Mouse (Mus musculus) brain, embryonic 14.5 days (tissue): Measurements from ENCODE around the gene Synpr.

Experiments used
- CTCF ChIP-seq: fragments of 200-500 bp; IDR thresholded peaks from 2 replicates; pipeline ENCODE4 v1.5.1; 2012; ENCODE audit warnings: inconsistent platforms, mild to moderate bottlenecking, moderate library complexity, borderline replicate concordance; ENCODE audit not compliant: insufficient read depth, insufficient read length; ENCODE audit errors: extremely low read depth
- POLR2A ChIP-seq: fragments of 200-500 bp; IDR thresholded peaks from 2 replicates; pipeline ENCODE4 v1.6.1; 2012; ENCODE audit warnings: mild to moderate bottlenecking, inconsistent platforms, borderline replicate concordance; ENCODE audit not compliant: poor library complexity, insufficient read depth, insufficient read length, severe bottlenecking; ENCODE audit errors: extremely low read depth

DNA sequence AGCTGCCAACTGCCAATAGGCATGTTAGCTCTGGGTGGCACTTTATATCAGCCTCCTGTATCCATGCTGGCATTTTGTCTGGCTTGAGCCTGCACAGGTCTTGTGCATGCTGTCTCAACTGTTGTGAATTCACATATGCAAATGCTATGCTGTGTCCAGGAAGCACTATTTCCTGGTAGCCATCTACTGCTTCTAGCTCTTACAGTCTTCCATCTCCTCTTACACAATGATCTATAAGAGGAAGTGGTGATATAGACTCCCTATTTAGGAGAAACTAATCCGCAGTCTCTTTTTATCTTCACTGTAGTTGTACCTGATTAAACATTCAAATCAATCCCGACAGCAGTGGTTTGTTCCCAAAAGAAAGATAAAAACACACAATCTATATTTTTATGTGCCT lies 43.9 kb downstream of the Synpr start:
- TF ChIP-seq CTCF: no peak
- no peak for TF ChIP-seq POLR2A
